Mouse (Mus musculus): ENCODE results near the gene Dnm3. TPM values are rescaled to one million over a fixed set of nuclear protein-coding genes. Genes with fewer than 3 reads are reported as not detected.

Gene Dnm3
- total RNA-seq, 1 experiment, result 0.49 TPM

DNA sequence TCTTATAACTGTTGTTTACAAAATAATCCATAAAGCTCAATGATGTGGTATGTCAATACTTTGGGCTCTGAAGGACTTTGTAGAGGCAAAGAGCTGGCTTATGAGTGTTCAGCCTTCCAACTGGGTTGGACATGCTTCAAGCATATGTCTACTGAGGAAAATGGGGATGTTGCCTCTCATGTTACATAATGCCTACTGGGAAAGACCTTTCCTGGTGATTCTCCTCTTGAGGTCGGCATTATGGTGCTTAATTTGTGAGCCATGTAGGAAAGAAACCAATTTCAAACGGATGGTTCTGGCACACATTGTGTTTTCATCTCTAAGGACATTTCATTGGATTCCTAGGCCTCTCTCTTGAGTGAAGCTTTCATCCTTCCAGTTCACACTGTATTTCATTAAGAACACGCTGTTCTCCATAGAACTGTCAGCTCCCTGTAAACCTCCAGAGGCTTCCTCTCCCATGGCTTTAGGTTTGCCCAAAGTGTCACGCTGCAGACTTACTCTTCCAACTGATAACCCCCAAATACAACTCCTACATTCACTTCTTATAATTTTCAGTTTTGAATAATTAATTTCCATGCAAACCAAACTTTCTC lies 370.7 kb downstream of the Dnm3 start:
- Histone ChIP-seq H3K9me3 (ENCODE audit: control insufficient read depth, insufficient read depth, low read depth, low read length) (no peaks in the 10 kb centered on the region), H3K36me3 (ENCODE audit: control insufficient read depth, insufficient read depth, low read length, poor library complexity, severe bottlenecking) (no peaks in the 10 kb centered on the region), H3K4me1 (ENCODE audit: control insufficient read depth in 2 of 2, insufficient read depth in 2 of 2, low read length in 2 of 2, poor library complexity in 1 of 2) (no peaks in the 10 kb centered on the region), H3K9ac (ENCODE audit: insufficient read depth, low read depth, low read length, poor library complexity, severe bottlenecking) (no peak overlapping the region), H3K27ac (ENCODE audit: insufficient read depth, low read depth, low read length, poor library complexity, severe bottlenecking) (no peak overlapping the region), H3K4me3 (ENCODE audit: insufficient read depth in 1 of 2, low read depth in 1 of 2, low read length in 2 of 2, poor library complexity in 1 of 2, severe bottlenecking in 1 of 2) (no peak overlapping the region)
- no peak for TF ChIP-seq HCFC1 (IDR thresholded peaks at IDR 0.05; ENCODE audit: borderline replicate concordance, insufficient read depth, low read length)
- TF ChIP-seq MAFK (IDR thresholded peaks at IDR 0.05; ENCODE audit: insufficient read depth, low read depth, low read length), result no peak
- TF ChIP-seq CHD2 (IDR thresholded peaks at IDR 0.05; ENCODE audit: low read depth, low read length), result no peak
- no peak for TF ChIP-seq ZNF384 (IDR thresholded peaks at IDR 0.05; ENCODE audit: low read depth, low read length)
- no peak for TF ChIP-seq ZC3H11A (IDR thresholded peaks at IDR 0.05; ENCODE audit: borderline replicate concordance, low read depth, low read length)
- DNase-seq (ENCODE audit: low read depth, low spot score), result no peak
- in situ Hi-C loops (cut with MboI; ENCODE audit: low sequenced_read_pairs in 2 of 2, unreplicated experiment in 2 of 2), result no loop called here

GRCm38 (mm10) chr1:162100961-162101830 lies 376.6 kb downstream of the Dnm3 start:
- Histone ChIP-seq H3K4me1 (ENCODE audit: control insufficient read depth in 2 of 2, insufficient read depth in 2 of 2, low read length in 2 of 2, poor library complexity in 1 of 2) (no peaks in the 10 kb centered on the region), H3K27ac (ENCODE audit: insufficient read depth, low read depth, low read length, poor library complexity, severe bottlenecking) (no peak overlapping the region), H3K4me3 (ENCODE audit: insufficient read depth in 1 of 2, low read depth in 1 of 2, low read length in 2 of 2, poor library complexity in 1 of 2, severe bottlenecking in 1 of 2) (no peak overlapping the region), H3K36me3 (ENCODE audit: control insufficient read depth, insufficient read depth, low read length, poor library complexity, severe bottlenecking) (no peaks in the 10 kb centered on the region), H3K9ac (ENCODE audit: insufficient read depth, low read depth, low read length, poor library complexity, severe bottlenecking) (no peak overlapping the region), H3K9me3 (ENCODE audit: control insufficient read depth, insufficient read depth, low read depth, low read length) (no peaks in the 10 kb centered on the region)
- in situ Hi-C loops (cut with MboI; ENCODE audit: low sequenced_read_pairs in 2 of 2, unreplicated experiment in 2 of 2), result no loop called here
- DNase-seq (ENCODE audit: low read depth, low spot score), result no peak
- TF ChIP-seq HCFC1 (IDR thresholded peaks at IDR 0.05; ENCODE audit: borderline replicate concordance, insufficient read depth, low read length), result no peak
- no peak for TF ChIP-seq CHD2 (IDR thresholded peaks at IDR 0.05; ENCODE audit: low read depth, low read length)
- TF ChIP-seq MAFK (IDR thresholded peaks at IDR 0.05; ENCODE audit: insufficient read depth, low read depth, low read length), result no peak
- TF ChIP-seq ZC3H11A (IDR thresholded peaks at IDR 0.05; ENCODE audit: borderline replicate concordance, low read depth, low read length), result no peak
- no peak for TF ChIP-seq ZNF384 (IDR thresholded peaks at IDR 0.05; ENCODE audit: low read depth, low read length)

GRCm38 (mm10) chr1:162100033-162100820 lies 377.6 kb downstream of the Dnm3 start:
- Histone ChIP-seq H3K9ac (ENCODE audit: insufficient read depth, low read depth, low read length, poor library complexity, severe bottlenecking) (no peak overlapping the region), H3K9me3 (ENCODE audit: control insufficient read depth, insufficient read depth, low read depth, low read length) (no peaks in the 10 kb centered on the region), H3K27ac (ENCODE audit: insufficient read depth, low read depth, low read length, poor library complexity, severe bottlenecking) (no peak overlapping the region), H3K4me1 (ENCODE audit: control insufficient read depth in 2 of 2, insufficient read depth in 2 of 2, low read length in 2 of 2, poor library complexity in 1 of 2) (no peaks in the 10 kb centered on the region), H3K4me3 (ENCODE audit: insufficient read depth in 1 of 2, low read depth in 1 of 2, low read length in 2 of 2, poor library complexity in 1 of 2, severe bottlenecking in 1 of 2) (no peak overlapping the region), H3K36me3 (ENCODE audit: control insufficient read depth, insufficient read depth, low read length, poor library complexity, severe bottlenecking) (no peaks in the 10 kb centered on the region)
- TF ChIP-seq MAFK (IDR thresholded peaks at IDR 0.05; ENCODE audit: insufficient read depth, low read depth, low read length), result no peak
- no peak for TF ChIP-seq CHD2 (IDR thresholded peaks at IDR 0.05; ENCODE audit: low read depth, low read length)
- TF ChIP-seq ZNF384 (IDR thresholded peaks at IDR 0.05; ENCODE audit: low read depth, low read length), result no peak
- no peak for TF ChIP-seq HCFC1 (IDR thresholded peaks at IDR 0.05; ENCODE audit: borderline replicate concordance, insufficient read depth, low read length)
- no peak for TF ChIP-seq ZC3H11A (IDR thresholded peaks at IDR 0.05; ENCODE audit: borderline replicate concordance, low read depth, low read length)
- no peak for DNase-seq (ENCODE audit: low read depth, low spot score)
- in situ Hi-C loops (cut with MboI; ENCODE audit: low sequenced_read_pairs in 2 of 2, unreplicated experiment in 2 of 2), result no loop called here

- H3K9me3 ChIP-seq (ENCODE audit: control insufficient read depth, insufficient read depth, low read depth, low read length), result no peaks in the 10 kb centered on the region
- H3K4me1 ChIP-seq (ENCODE audit: control insufficient read depth in 2 of 2, insufficient read depth in 2 of 2, low read length in 2 of 2, poor library complexity in 1 of 2), result no peaks in the 10 kb centered on the region
- TF ChIP-seq ZC3H11A (IDR thresholded peaks at IDR 0.05; ENCODE audit: borderline replicate concordance, low read depth, low read length) (no peak), HCFC1 (IDR thresholded peaks at IDR 0.05; ENCODE audit: borderline replicate concordance, insufficient read depth, low read length) (no peak), MAFK (IDR thresholded peaks at IDR 0.05; ENCODE audit: insufficient read depth, low read depth, low read length) (no peak), CHD2 (IDR thresholded peaks at IDR 0.05; ENCODE audit: low read depth, low read length) (no peak), ZNF384 (IDR thresholded peaks at IDR 0.05; ENCODE audit: low read depth, low read length) (no peak)
- H3K27ac ChIP-seq (ENCODE audit: insufficient read depth, low read depth, low read length, poor library complexity, severe bottlenecking), result no peak overlapping the region
- no peak overlapping the region for H3K4me3 ChIP-seq (ENCODE audit: insufficient read depth in 1 of 2, low read depth in 1 of 2, low read length in 2 of 2, poor library complexity in 1 of 2, severe bottlenecking in 1 of 2)
- H3K9ac ChIP-seq (ENCODE audit: insufficient read depth, low read depth, low read length, poor library complexity, severe bottlenecking), result no peak overlapping the region
- H3K36me3 ChIP-seq (ENCODE audit: control insufficient read depth, insufficient read depth, low read length, poor library complexity, severe bottlenecking), result no peaks in the 10 kb centered on the region
- in situ Hi-C loops (cut with MboI; ENCODE audit: low sequenced_read_pairs in 2 of 2, unreplicated experiment in 2 of 2), result no loop called here
- no peak for DNase-seq (ENCODE audit: low read depth, low spot score)
Observed at GRCm38 (mm10) chr1:162099203-162099602, 378.6 kb downstream of the Dnm3 start.

Data from ES-E14 (cell line).